Mouse (Mus musculus): ENCODE data around the gene Plek. TPM values are rescaled to one million over a fixed set of nuclear protein-coding genes. Genes with fewer than 3 reads are reported as not detected.
"Not testable (repeated sequence)": the region's sequence is repeated elsewhere in the genome, so short reads cannot be mapped to it uniquely, and the experiment has no call there.

Plek gene
- polyA plus RNA-seq (2015; fragmentation: Nextera tagmentation; extraction: Ambion mirVana): 3.1 and 3.4 TPM in 2 replicates

DNA sequence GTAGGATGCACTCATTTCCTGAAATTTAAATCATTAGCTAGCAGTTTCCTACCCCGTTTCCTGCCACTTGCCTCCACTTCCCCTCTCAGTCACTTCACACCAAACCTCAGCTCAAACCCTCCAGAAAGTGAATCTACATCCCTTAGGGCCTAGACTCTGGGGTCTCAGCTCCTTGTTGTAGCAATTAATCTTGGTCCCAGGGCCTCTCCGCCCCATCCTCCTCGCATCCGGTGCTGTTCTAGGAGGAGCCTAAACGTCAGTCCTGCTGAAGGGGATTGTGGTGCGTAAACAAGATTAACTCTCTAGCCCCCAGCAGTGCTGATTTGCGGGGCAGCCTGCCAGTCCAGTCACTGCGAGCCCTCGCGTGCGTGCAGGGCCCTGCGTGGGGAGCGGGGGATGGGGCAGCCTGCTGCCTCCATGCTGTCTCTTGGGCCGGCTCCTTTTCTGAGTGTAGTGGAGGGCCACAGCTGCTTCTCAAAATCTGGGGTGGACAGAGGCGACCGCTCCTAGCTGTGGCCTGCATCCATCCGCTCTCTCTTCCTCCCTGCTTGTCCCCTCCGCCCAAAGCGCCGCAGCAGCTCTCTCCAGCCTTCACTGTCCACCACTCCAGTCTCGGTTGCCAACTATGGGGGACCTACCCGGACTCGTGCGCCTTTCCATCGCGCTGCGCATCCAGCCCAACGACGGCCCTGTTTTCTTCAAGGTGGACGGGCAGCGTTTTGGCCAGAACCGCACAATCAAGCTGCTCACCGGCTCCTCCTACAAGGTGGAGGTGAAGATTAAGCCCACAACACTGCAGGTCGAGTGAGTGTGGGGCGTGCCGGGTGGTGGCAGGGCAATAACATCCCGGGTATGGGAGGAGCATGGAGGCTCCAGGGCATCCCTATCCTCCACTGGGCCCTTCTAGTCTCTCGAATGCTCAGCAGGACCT is at the start of gene Plek, which contains the start of gene Cnrip1:
Plek (minus strand) TSS at position 837 of the 931 bp plus-strand sequence.
Cnrip1 (plus strand) TSS at position 42 of the 931 bp plus-strand sequence.
- peaks cover 5% of the 10 kb centered on the region; the same call in 1 of the 2 replicates for H3K27me3 ChIP-seq
- peak within 1 kb of the TSS; percentile 52 for H3K4me3 ChIP-seq
- H3K4me2 ChIP-seq (replicated peaks): peak within 1 kb of the TSS; percentile 82
- 1% methylated on average over 38 of the region's 38 CpGs for WGBS
- peak within 1 kb of the TSS; percentile 69 for H3K9ac ChIP-seq
- no peaks in the 10 kb centered on the region for H3K9me3 ChIP-seq
- H3K27ac ChIP-seq: no peak within 1 kb of the TSS
- H3K4me1 ChIP-seq: peaks cover 13% of the 10 kb centered on the region
- H3K36me3 ChIP-seq: no peaks in the 10 kb centered on the region
- peak; percentile 86 for ATAC-seq (ENCODE audit: low FRiP score, low read depth)

DNA sequence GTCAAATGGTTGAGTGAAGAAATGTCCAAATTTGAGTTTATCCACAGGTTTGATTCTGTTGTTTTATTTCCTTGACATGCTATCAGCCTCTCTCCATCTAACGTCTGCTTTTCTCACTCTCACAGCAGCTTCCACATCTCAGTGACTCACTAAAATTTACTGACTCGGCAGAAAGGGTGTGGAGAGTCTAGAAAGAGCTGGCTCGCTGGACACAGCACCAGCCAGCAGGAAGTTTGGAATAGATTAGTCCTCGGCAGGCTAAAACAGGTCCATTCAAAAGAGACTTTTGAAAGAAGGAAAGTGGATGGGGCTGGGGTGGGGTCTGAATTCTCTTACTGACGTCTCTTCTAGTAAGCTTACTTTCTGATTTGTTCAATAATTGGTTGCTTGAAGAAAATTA is 33.9 kb upstream of the Plek start:
- ATAC-seq (ENCODE audit: low FRiP score, low read depth): no peak
- Histone ChIP-seq H3K4me2 (replicated peaks) (no peak overlapping the region), H3K9me3 (no peaks in the 10 kb centered on the region), H3K4me3 (no peak overlapping the region), H3K9ac (no peak overlapping the region), H3K36me3 (no peaks in the 10 kb centered on the region), H3K27me3 (no peaks in the 10 kb centered on the region), H3K4me1 (peaks cover 33% of the 10 kb centered on the region), H3K27ac (no peak overlapping the region)
- 17% methylated on average over 5 of the region's 5 CpGs for WGBS

GRCm38 (mm10) chr11:17083866-17084265 is 31.7 kb upstream of the Plek start:
- no peaks in the 10 kb centered on the region for H3K36me3 ChIP-seq
- 0 out of 2 replicates have a peak, but pooled peaks cover 7% of the 10 kb centered on the region for H3K27me3 ChIP-seq
- H3K4me3 ChIP-seq: no peak overlapping the region
- no peak for ATAC-seq (ENCODE audit: low FRiP score, low read depth)
- H3K4me1 ChIP-seq: peaks cover 33% of the 10 kb centered on the region
- WGBS: 6% methylated on average over 1 of the region's 1 CpGs
- H3K9me3 ChIP-seq: no peaks in the 10 kb centered on the region
- no peak overlapping the region for H3K9ac ChIP-seq
- H3K27ac ChIP-seq: peak overlapping the region; percentile 58
- no peak overlapping the region for H3K4me2 ChIP-seq (replicated peaks)

- WGBS: 63% methylated on average over 3 of the region's 3 CpGs
- Histone ChIP-seq H3K27ac (peak overlapping the region; percentile 58), H3K4me3 (no peak overlapping the region), H3K4me1 (peaks cover 33% of the 10 kb centered on the region), H3K36me3 (no peaks in the 10 kb centered on the region), H3K9ac (no peak overlapping the region), H3K9me3 (no peaks in the 10 kb centered on the region), H3K4me2 (replicated peaks) (0 out of 2 replicates have a peak overlapping the region, but pooled peaks have one; percentile 11), H3K27me3 (peaks cover 10% of the 10 kb centered on the region; the same call in 1 of the 2 replicates)
- ATAC-seq (ENCODE audit: low FRiP score, low read depth): peak; percentile 38; the same call in 1 of the 2 replicates
These were observed 31.3 kb upstream of the Plek start for GRCm38 (mm10) chr11:17083455-17083854.

GRCm38 (mm10) chr11:17082953-17083352 is 30.8 kb upstream of the Plek start:
- H3K9ac ChIP-seq: no peak overlapping the region
- peaks cover 33% of the 10 kb centered on the region for H3K4me1 ChIP-seq
- no peak overlapping the region for H3K4me2 ChIP-seq (replicated peaks)
- ATAC-seq (ENCODE audit: low FRiP score, low read depth): peak; percentile 83
- WGBS: 16% methylated on average over 2 of the region's 2 CpGs
- H3K27ac ChIP-seq: no peak overlapping the region
- no peaks in the 10 kb centered on the region for H3K9me3 ChIP-seq
- H3K36me3 ChIP-seq: no peaks in the 10 kb centered on the region
- H3K27me3 ChIP-seq: peaks cover 10% of the 10 kb centered on the region; the same call in 1 of the 2 replicates
- no peak overlapping the region for H3K4me3 ChIP-seq

DNA sequence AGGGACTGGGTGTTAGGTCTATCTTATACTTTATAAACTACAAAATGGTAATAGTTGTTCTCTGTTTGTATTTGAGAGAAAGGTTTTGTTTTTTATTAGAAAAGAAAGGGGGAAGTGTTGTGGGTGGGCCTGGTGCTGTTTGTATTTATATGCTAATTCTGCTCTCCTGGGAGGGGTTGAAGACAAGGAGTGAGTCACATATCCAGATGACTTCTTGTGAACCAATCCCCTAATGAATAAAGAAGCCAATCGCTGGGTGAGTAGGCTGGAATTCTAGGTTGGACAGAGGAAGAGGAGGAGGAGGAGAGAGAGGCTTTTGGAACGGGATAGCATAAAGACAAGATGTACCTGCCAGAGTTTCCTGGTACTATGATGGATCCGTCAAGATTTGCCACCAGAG is 29.9 kb upstream of the Plek start:
- no peaks in the 10 kb centered on the region for H3K9me3 ChIP-seq
- H3K27ac ChIP-seq: no peak overlapping the region
- peaks cover 33% of the 10 kb centered on the region for H3K4me1 ChIP-seq
- no peak overlapping the region for H3K4me3 ChIP-seq
- WGBS: 71% methylated on average over 3 of the region's 3 CpGs
- no peak overlapping the region for H3K9ac ChIP-seq
- no peaks in the 10 kb centered on the region for H3K36me3 ChIP-seq
- H3K27me3 ChIP-seq: peaks cover 10% of the 10 kb centered on the region; the same call in 1 of the 2 replicates
- ATAC-seq (ENCODE audit: low FRiP score, low read depth): no peak
- no peak overlapping the region for H3K4me2 ChIP-seq (replicated peaks)

DNA sequence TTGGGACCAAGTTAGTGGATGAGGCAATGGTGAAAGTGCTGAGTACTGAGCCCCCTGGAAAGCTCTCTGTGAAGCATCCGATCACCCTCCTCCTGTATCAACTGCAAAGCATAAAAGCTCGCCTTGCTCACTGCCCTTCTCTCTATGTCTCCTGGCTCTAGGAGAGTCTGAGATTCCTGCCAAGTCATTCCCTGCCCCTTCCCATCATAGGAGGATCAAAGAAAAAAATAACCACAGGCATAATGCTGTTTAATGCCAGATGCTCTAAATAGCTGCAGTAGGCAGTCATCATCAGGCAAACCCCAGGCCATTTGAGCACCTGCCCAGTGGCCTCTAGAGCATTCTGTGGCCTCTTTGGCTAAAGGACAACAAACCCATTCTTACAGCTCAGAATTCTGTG is 23.5 kb upstream of the Plek start:
- H3K4me3 ChIP-seq: no peak overlapping the region
- H3K4me2 ChIP-seq (replicated peaks): no peak overlapping the region
- 84% methylated on average over 2 of the region's 2 CpGs for WGBS
- no peaks in the 10 kb centered on the region for H3K36me3 ChIP-seq
- no peak overlapping the region for H3K9ac ChIP-seq
- no peaks in the 10 kb centered on the region for H3K9me3 ChIP-seq
- no peak for ATAC-seq (ENCODE audit: low FRiP score, low read depth)
- peaks cover 10% of the 10 kb centered on the region; the same call in 1 of the 2 replicates for H3K27me3 ChIP-seq
- no peaks in the 10 kb centered on the region for H3K4me1 ChIP-seq
- H3K27ac ChIP-seq: no peak overlapping the region

DNA sequence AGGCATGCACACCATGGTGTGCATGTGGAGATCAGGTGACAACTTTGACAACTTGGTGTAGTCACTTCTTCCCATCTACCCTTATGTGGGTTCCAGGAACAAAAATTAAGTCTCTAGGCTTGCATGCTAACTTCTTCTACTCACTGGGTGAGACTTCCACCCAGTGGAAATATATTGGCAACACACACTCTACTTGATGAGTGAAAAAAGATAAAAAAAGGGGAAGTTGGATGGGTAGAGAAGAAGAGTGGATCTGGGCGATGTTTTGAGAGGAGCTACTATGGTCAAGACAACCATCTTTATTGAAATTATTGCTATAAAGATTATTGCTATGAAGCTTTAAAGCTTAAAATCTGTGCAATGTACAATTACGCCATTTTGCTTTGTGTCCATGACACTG is 17.2 kb upstream of the Plek start:
- H3K27ac ChIP-seq; H3K4me3 ChIP-seq; ATAC-seq (ENCODE audit: low FRiP score, low read depth); H3K27me3 ChIP-seq; H3K9ac ChIP-seq; H3K9me3 ChIP-seq; H3K4me2 ChIP-seq (replicated peaks); H3K4me1 ChIP-seq; H3K36me3 ChIP-seq: not testable (repeated sequence)
- WGBS: 96% methylated on average over 2 of the region's 2 CpGs

DNA sequence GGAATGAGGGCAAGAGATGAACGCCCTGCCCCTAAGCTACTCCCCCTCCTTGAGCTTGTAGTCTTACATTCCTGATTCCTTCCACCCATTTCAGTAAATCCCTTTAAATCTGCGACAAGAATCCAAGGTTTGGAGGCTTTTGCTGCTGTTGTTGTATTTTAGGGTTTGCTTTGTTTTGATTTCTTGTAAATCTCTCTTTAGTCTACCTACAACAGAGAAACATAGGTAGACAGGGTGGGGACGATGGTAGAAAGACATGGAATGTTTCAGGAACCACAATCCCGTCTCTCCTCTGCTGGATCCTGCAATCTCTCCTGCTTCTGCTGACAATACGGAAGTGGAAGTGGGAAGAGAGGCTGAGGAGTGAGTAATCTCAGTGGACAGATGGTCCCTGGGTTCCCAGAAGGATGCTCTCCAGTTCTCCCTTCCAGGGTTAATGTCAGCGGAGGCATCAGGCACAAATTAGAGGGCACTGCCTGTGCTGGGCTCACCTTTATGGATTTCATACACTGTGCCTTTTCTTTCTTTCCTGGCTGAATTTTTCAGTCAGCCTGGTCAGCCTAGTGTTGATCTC is 382 bp upstream of the Plek start:
- peak overlapping the region; percentile 69 for H3K9ac ChIP-seq
- peak overlapping the region; percentile 52 for H3K4me3 ChIP-seq
- no peak overlapping the region for H3K27ac ChIP-seq
- no peaks in the 10 kb centered on the region for H3K9me3 ChIP-seq
- ATAC-seq (ENCODE audit: low FRiP score, low read depth): no peak
- no peaks in the 10 kb centered on the region for H3K36me3 ChIP-seq
- peak overlapping the region; percentile 82 for H3K4me2 ChIP-seq (replicated peaks)
- H3K4me1 ChIP-seq: peaks cover 13% of the 10 kb centered on the region
- H3K27me3 ChIP-seq: peaks cover 5% of the 10 kb centered on the region; the same call in 1 of the 2 replicates
- 23% methylated on average over 6 of the region's 6 CpGs for WGBS

DNA sequence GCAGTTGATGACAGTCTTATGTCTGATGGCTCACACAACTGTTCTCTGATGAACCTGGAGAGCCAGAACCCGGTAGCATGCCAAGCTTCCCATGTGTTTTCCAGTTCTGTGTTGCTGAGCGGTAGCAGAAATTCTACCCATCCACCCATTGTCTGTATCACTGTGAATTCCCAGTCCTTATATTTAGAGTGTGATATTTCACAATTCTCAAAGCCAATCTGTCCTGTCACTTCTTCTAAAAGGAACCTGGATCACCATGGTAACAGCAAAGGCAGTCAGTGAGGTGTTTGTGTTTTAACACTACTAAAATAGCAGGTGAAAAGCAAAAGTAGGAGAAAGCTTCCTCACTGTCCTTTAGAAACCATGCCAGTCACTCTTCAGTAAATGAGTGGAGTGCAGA is 6.4 kb downstream of the Plek start:
- H3K27ac ChIP-seq: no peak overlapping the region
- no peak for ATAC-seq (ENCODE audit: low FRiP score, low read depth)
- no peaks in the 10 kb centered on the region for H3K9me3 ChIP-seq
- 86% methylated on average over 2 of the region's 2 CpGs for WGBS
- H3K9ac ChIP-seq: no peak overlapping the region
- no peaks in the 10 kb centered on the region for H3K27me3 ChIP-seq
- no peaks in the 10 kb centered on the region for H3K36me3 ChIP-seq
- H3K4me3 ChIP-seq: no peak overlapping the region
- no peak overlapping the region for H3K4me2 ChIP-seq (replicated peaks)
- no peaks in the 10 kb centered on the region for H3K4me1 ChIP-seq

DNA sequence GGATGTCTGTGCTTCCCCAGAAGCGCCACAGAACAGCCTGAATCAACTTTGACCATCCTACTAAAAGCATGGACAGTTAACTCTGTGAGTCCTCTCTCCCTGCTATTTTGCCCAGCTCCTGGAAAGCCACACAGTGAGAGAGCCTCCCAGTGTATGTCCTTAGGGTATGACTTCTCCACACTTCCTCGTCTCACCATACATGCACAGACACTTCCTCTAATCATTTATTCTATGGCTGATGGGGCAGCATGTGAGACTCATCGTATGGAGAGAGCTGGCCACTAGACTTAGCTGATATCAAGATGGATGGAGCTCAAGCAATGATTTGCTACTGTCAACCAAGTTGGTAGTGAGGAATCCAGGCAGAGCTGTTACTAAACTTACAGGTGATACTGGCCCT is 28.2 kb downstream of the Plek start:
- Histone ChIP-seq H3K4me1 (no peaks in the 10 kb centered on the region), H3K36me3 (no peaks in the 10 kb centered on the region), H3K9me3 (peaks cover 5% of the 10 kb centered on the region), H3K27me3 (no peaks in the 10 kb centered on the region), H3K9ac (no peak overlapping the region), H3K4me2 (replicated peaks) (no peak overlapping the region), H3K27ac (no peak overlapping the region), H3K4me3 (no peak overlapping the region)
- no peak for ATAC-seq (ENCODE audit: low FRiP score, low read depth)
- WGBS: 87% methylated on average over 3 of the region's 3 CpGs

GRCm38 (mm10) chr11:17023206-17023605 is 29.0 kb downstream of the Plek start:
- Histone ChIP-seq H3K4me1 (no peaks in the 10 kb centered on the region), H3K9ac (no peak overlapping the region), H3K27ac (no peak overlapping the region), H3K27me3 (no peaks in the 10 kb centered on the region), H3K4me2 (replicated peaks) (no peak overlapping the region), H3K4me3 (no peak overlapping the region), H3K9me3 (peaks cover 11% of the 10 kb centered on the region), H3K36me3 (no peaks in the 10 kb centered on the region)
- no peak for ATAC-seq (ENCODE audit: low FRiP score, low read depth)
- WGBS: 80% methylated on average over 6 of the region's 6 CpGs
